Mouse (Mus musculus) G1E (cell line): ENCODE results near the gene Pllp.
A peak's percentile ranks its signal among the peaks of the same experiment; 100 is the strongest.

ENCODE experiments used
- CTCF ChIP-seq: IDR thresholded peaks from 2 replicates; pipeline ENCODE4 v1.5.1; 2012; ENCODE audit warnings: low read depth, low read length, inconsistent platforms, mixed read lengths
- GATA1 ChIP-seq: IDR thresholded peaks from 2 replicates; pipeline ENCODE4 v1.6.1; 2012; ENCODE audit warnings: borderline replicate concordance, low read length, inconsistent platforms, mixed read lengths
- GATA2 ChIP-seq: IDR thresholded peaks from 2 replicates; pipeline ENCODE4 v1.6.1; 2012; ENCODE audit warnings: low read depth, low read length, inconsistent platforms, borderline replicate concordance
- POLR2AphosphoS5 ChIP-seq: IDR thresholded peaks from 2 replicates; pipeline ENCODE4 v1.6.1; 2012; ENCODE audit warnings: low read depth, low read length, inconsistent platforms; ENCODE audit not compliant: insufficient replicate concordance
- TAL1 ChIP-seq: conservative IDR thresholded peaks from 2 replicates; pipeline ENCODE4 v1.6.1; 2012; ENCODE audit warnings: low read depth, low read length, inconsistent platforms, mixed read lengths

DNA sequence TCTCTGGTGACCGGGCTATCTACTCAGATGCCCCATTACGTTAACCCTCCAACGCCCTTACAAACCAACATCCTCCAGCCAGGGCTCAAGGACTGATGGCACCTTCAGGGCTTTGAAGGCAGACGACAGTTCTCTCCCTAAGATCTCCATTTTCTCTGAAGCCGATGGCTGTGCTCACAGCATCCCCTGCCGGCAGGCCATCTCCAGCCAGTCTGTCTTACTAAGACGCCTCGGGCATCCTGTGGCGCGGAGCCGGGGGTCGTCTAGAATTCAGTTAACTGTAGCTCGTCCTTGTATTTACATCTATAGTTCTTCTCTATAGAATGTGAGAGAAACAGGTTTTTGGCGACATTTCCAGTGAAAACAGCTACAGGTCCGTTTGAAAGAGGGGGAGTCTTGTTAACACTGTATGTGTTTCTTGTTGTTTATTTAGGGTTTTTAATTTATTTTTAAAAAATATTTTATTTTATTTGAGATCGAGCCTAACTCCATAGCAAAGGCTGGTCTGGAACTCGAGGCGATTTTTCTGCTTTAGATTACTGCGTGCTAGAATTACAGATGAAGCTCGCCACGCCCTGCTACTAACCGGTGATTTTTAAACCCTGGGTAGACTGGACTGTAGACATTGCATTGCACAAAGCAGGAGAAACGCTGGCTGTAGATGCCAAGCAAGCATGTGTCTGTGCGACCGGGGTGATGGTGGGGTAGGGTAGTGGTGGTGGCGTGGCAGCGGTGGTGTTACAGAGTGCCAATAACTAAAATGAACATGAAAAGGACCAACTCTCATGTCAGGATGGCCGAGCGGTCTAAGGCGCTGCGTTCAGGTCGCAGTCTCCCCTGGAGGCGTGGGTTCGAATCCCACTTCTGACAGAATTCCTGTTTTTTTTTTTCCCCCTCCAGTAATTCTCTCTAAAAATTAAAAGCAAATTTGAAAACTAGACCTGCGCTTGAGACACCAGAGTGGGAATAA is 7.1 kb upstream of the Pllp start:
- TF ChIP-seq CTCF: peak; percentile 84
- no peak for TF ChIP-seq GATA1
- no peak for TF ChIP-seq GATA2
- no peak for TF ChIP-seq TAL1
- no peak for TF ChIP-seq POLR2AphosphoS5
